Mouse (Mus musculus) neutrophil, adult 5-6 weeks (primary cell): ENCODE data around the gene Ctps. TPM values are rescaled to one million over a fixed set of nuclear protein-coding genes. Genes with fewer than 3 reads are reported as not detected.
A peak's percentile ranks its signal among the peaks of the same experiment; 100 is the strongest.
"Not testable (repeated sequence)": the region's sequence is repeated elsewhere in the genome, so short reads cannot be mapped to it uniquely, and the experiment has no call there.

ENCODE experiments used
- ATAC-seq: fragments of 151-379, 151-347 bp; 2 replicates; pipeline ENCODE4 v1.8.0; 2017; ENCODE audit warnings: mild to moderate bottlenecking, moderate TSS enrichment; ENCODE audit not compliant: insufficient number of reproducible peaks, poor library complexity, low FRiP score, severe bottlenecking; ENCODE audit errors: extremely low read depth
- total RNA-seq: library from RNA; stranded (forward); fragments of 200-1000 nt; gene quantifications from 2 replicates; pipeline ENCODE4 v1.2.3, GENCODE M21; 2017

Gene Ctps
- total RNA-seq, result 8.7 and 9.5 TPM in 2 replicates

DNA sequence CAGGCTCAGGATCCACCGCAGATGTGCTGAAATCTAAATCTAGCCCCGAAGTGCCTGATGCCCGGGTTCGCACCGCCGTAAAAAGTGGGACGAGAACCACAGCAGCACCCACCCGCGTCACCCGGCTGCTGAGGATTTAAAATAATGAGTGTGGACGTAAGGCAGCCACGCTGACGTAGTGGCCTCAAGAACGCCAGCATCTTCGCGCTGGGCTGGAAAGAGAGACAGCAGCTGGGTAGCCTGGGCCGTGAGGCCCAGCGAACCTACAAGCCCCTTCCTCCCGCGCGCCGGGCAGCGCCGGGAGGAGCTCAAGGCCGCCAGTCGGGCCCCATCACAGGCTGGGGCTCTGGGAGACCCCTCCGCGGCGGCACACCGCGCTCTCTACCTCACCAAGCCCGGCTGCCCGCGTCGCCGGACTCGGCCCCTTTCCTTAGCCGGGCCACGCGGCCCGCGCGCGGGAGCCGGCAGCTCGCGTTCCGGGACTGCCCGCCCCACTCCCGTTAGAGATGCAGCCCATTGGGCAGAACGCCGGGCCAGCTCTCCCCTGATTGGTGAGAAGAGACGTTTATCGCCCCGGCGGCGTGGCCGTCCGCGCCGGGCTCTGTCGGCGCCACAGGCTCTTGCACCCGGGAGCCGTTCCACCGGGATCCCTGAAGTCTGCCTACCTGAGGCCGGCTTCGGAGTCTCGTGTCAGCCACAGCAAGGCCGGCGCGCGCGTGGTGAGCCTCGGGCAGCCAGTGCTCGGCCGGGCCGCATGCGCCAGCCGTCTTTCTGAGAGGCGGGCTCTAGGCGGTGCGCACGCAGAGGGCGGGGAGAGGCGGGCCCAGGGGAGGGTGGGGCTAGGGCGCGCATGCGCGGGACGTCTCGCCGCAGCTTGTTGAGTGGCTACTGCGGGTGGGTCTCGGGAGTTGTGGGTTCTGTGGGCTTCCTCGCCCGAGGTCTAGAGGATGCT, at the start of gene Ctps:
Gene Ctps (minus strand): TSS at position 791 of the 952 bp plus-strand sequence.
- peak; percentile 89 for ATAC-seq

- ATAC-seq, result no peak
Measured at GRCm38 (mm10) chr4:120616199-120617025, 46.3 kb upstream of the Ctps start.

GRCm38 (mm10) chr4:120615528-120616081, 45.5 kb upstream of the Ctps start:
- no peak for ATAC-seq

- no peak for ATAC-seq
Measured at GRCm38 (mm10) chr4:120614644-120615043, 44.6 kb upstream of the Ctps start.

- ATAC-seq, result no peak
Measured at GRCm38 (mm10) chr4:120613691-120614329, 43.7 kb upstream of the Ctps start.

DNA sequence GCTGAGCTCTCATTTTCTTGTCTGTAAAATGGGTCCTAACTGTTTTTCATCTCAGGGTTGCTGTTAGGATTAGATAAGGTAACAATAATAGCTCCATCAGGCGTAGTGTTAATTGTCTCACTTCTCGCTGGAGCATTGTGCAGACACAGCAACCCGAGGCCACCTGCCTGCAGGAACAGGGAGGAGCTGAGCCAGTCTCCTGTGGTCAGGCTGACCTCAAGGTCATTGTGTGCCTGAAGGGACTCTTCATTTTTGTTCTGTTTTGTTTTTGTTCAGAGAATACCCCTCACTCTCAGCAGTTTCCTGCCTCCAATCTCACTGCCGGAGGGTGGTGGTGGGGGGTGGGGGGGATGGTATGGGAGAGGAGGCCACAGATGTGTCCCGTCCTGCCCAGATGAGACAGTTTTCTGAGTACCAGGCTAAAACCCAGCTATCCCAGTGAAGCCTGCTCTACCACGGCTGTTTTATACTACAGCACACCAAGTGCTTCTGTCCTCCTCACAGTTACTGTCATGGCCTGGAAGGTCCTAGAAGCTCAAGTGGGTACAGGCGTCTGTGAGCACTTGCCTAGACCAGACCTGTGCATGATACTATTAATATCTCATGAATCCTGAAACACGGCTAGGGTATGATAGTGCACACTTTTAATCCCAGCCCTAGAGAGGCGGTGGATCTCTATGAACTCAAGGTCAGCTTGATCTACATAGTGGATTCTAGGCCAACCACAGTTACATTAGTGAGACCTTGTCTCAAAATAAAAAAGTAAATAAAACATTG, 42.4 kb upstream of the Ctps start:
- no peak for ATAC-seq

DNA sequence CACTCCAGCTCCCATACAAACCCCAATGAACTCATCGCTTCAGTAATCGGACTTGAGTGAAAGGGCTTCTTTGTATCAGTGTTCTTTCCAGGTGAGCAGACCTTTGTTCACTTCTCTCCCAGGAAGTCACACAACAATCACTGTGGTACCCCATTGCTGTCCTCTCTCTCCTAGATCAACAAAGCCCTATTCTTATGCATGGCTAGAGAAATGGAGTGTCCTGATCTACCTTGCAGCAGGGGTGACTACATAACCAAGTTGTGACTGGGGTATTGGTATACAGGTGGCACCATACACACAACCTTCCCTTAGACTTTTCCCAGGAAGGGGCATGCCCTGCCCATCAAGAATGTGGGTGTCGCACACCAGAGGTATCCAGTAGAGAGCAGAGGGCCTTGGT, 40.9 kb upstream of the Ctps start:
- no peak for ATAC-seq

DNA sequence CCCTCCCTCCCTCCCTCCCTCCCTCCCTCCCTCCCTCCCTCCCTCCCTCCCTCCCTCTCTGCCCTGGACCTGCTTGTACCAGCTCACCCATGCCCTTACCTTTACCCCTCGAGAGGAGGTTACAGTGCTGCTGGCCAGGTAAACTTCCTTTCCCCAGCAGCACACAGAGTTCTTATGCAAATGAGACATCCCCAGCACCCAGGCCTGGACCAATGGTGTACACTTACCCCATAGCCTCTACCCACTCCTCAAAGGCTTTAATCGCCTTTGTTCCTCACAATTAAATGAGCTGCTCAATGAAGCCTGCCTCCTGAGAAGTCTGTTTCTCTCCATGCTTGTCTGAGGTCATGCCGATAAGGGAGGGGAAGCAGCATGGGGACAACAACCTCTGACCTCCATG, 36.9 kb upstream of the Ctps start:
- no peak for ATAC-seq

- ATAC-seq, result no peak
Measured at GRCm38 (mm10) chr4:120602669-120603068, 32.6 kb upstream of the Ctps start.

DNA sequence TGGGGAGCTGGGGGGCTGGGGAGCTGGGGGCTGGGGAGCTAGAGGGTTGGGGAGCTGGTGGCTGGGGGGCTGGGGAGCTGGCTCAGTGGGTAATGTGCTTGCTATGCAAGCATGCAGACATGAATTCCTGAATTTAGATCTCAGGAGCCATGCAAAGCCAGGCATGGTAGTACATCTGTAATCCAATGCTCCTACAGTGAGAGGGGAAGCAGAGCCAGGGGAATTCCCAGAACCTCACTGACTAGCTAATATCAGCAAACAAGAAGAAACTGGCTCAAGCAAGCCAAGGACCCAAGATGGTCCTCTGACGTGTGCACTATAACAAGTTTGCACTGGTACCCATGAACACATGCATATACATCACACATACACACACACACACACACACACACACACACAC, 31.7 kb upstream of the Ctps start:
- ATAC-seq, result no peak

- ATAC-seq, result no peak
Measured at GRCm38 (mm10) chr4:120598922-120599321, 28.8 kb upstream of the Ctps start.

- not testable (repeated sequence) for ATAC-seq
Measured at GRCm38 (mm10) chr4:120596210-120596609, 26.1 kb upstream of the Ctps start.

DNA sequence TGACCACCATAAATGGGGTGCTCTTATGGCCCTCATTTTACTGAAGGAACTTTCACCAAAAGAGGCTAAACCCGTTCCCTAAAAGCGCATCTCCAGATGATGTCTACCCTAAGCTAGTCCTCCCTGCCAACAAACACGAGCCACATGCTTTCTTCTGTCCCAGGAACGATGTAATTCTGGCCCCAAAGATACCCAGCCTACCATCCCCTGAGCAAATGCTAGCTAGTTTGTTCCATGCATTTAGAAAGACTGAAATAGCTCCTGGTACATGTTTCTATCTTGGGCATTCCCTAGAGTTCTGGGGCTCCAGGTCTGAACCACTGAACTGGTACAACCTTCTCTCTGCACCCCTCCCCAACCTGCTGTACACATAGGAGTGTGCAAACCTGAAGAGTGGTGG, 20.9 kb upstream of the Ctps start:
- ATAC-seq, result no peak

GRCm38 (mm10) chr4:120589815-120590422, 19.8 kb upstream of the Ctps start:
- ATAC-seq, result peak; percentile 93

GRCm38 (mm10) chr4:120589070-120589469, 19.0 kb upstream of the Ctps start:
- ATAC-seq, result no peak

GRCm38 (mm10) chr4:120588445-120588844, 18.4 kb upstream of the Ctps start, which contains the start of gene Gm8439:
Gene Gm8439 (plus strand): TSS chr4:120588745.
- no peak for ATAC-seq

- no peak for ATAC-seq
Measured at GRCm38 (mm10) chr4:120586986-120587385, 16.9 kb upstream of the Ctps start.

GRCm38 (mm10) chr4:120581711-120582110, 11.6 kb upstream of the Ctps start:
- no peak for ATAC-seq
